Mouse (Mus musculus): Measurements from ENCODE around the gene Clec12b.
"Not testable (repeated sequence)": the region's sequence is repeated elsewhere in the genome, so short reads cannot be mapped to it uniquely, and the experiment has no call there.

DNA sequence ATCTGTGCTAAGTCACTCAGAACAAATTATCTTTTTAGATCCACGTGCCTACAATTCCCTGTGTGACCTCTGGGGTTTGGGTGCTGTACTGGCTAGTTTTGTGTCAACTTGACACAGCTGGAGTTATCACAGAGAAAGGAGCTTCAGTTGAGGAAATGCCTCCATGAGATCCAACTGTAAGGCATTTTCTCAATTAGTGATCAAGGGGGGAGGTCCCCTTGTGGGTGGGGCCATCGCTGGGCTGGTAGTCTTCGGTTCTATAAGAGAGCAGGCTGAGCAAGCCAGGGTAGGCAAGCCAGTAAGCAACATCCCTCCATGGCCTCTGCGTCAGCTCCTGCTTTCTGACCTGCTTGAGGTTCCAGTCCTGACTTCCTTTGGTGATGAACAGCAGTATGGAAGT, 43.3 kb downstream of the Clec12b start, which contains the start of gene Clec12a:
- not testable (repeated sequence) for TF ChIP-seq CTCF, POLR2A (IDR thresholded peaks at IDR 0.05; ENCODE audit: extremely low read depth, insufficient read depth, low read length)

Data from cortical plate, adult 2 months (tissue).